Mouse (Mus musculus) testis, postnatal 14 days (tissue): ENCODE results near the gene Nqo2.

Experiments used
- DNase-seq: peaks from one replicate; pipeline ENCODE4 v3.0.0; 2021; ENCODE audit warnings: low spot score

The Nqo2 gene

DNA sequence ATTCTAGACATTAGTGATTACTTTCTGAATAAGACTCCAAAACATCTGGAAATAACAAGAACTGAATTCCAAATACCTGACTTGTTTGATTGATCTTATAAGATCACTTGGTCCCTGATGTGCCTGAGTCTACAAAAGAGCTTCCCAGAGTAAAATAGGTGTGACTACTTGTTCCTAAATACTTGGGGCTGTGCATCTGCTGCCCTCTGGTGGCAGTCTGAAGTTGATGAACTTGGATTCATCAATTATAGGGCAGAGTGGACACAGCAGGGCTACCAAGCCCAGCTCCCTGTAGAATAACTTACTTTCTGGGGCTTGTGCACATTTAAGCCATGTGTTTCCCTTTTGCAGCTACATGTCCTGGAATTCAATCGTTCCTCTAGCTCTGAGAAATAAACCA is 30.7 kb downstream of the Nqo2 start:
- peak; percentile 22 for DNase-seq

DNA sequence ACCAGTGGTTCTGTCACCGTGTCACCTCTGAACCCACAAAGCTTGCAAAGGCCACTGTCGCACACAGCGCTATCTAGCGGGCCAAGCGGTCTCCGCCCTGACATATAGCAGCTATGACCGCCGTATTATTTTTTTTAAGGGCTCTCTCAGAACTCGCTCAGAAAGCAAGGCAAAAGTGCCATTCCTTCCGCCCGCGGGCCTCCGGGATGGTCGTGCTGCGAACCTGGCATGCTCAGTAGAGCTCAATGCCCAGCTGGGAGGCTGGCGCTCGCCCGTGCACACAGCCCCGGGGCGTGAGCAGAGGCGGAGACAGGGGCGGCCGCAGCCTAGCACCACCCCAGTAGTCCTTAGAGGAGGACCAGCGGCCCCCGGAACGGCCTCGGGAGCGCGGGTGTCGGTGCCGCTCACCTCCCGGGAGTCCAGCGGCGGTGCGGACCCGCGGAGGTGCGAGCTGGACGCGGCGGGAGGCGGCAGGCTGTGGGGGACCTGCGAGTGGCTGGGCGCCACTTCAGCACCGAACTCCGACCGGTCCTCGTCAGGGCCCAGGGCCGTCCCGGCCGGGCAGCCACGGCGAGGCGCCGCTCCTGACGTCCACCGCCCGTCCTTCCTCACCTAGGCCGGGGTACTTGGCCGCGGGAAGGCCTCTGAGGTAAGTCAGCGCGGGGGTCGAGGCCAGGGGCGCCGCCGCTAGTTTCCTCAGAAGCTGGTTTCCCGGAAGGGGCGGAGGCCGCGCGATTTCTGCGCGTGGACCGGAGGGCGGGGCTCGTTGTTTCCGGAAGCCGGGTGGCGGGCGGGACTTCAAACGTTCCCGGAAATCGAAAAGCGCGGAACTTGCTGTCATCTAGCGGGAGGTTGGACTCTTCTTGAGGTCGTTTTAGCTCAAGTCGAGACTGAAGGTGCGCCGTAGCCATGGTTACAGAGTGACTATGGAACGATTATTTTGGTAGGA is 37.8 kb downstream of the Nqo2 start, which contains the start of the genes Ripk1 and Serpinb6a:
Ripk1 (plus strand) TSS at position 306 of the 949 bp plus-strand sequence.
Serpinb6a (minus strand) TSS at position 737 of the 949 bp plus-strand sequence.
- DNase-seq = peak; percentile 89

DNA sequence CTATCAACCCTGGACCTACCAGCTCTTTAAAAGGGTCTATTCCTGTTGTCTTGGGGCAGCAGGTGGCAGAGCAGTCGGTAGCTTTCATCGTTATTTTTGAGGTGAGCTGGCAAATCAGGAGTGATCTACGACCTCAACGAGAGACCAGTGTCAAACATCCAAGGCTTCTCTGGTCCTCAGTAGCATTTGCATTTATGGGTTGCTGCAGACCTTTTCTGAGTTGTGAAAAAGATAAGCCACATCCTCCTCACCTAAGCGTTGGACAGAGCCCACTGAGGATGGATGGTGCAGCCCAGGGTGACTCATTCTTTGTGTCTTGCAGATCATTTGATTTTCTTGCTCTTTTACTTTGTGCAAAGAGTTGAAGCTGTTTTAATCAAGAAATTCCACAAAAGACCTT is 38.6 kb downstream of the Nqo2 start:
- no peak for DNase-seq

DNA sequence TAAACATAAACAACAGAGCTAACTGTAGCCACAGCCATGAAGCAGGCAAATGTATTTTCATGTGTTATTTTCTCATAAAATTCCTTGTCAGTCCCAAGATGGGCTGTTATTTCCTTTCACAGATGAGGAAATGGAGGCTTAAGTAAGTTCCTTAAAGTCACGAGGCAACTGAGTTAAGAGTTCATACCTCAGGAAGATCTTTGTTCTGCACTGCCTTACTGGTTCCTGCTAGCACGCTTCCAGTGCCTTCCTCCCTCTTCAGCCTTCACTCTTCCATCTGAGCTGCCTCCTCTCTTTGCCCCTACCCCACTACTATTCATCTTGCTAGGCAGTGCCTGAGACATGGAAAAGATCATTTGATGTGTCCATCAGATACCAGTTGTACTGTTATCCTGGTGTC is 42.7 kb downstream of the Nqo2 start:
- no peak for DNase-seq

DNA sequence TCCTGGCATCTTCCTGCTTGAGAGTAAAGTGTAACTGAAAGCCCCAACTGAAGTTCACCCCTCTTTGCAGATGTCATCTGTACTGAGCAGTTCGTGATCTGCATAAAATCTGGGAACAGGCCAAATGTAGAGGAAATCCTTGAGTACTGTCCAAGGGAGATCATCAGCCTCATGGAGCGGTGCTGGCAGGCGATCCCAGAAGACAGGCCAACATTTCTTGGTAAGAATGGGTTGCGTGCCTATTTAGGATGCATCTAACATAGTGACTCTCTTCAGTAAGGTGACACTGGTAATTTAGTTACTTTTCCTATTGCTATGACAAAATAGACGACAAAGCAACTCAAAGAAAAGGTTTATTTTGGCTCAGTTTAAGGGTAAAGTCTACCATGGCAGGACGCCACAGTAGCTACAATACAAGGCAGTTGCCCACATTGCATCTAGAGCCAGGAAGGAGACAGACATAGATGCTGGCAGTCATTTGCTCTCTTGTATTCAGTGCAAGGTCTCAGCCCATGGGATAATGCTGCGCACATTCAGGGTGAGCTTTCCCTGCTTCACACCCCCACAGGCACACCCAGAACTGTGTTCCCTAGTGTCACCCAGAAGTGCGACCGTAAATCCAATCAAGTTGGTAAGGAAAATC is 52.6 kb downstream of the Nqo2 start:
- DNase-seq = no peak

DNA sequence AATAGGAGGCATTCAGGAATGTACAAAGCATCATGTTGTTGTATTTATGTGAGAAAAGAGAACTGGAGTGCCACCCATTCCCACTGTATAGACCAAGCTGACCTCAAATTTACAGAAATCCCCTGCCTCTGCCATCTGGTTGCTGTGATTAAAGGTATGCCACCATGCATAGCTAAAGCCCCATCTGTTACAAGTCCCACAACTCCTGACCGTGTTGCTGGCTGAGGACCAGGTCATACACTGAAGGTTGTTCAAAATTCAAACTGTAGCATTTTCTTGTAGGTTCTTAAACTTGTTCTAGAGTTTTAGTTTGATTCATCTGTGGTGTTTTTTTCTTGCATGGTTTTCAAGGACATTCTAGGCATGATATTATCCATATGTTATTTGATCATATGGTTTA is 54.0 kb downstream of the Nqo2 start:
- DNase-seq = no peak

DNA sequence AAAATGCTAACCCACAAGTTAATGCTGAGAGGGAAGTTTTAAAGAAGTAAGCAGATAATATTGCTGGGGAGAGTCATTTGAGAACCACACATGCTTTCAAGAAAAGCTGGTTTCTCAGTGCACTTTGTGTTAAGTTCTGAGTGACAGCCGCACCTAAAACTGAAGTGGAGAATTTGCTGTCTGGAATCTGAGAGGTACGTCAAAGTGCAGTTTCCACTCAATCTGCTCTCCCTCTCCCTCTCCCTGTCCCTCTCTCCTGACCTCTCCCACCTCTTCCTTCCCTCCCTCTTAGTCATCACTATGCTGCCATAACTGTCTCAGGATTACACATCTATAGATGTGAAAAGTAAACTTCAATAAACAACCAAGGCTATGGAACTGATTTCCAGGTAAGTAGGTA is 57.5 kb downstream of the Nqo2 start:
- no peak for DNase-seq

DNA sequence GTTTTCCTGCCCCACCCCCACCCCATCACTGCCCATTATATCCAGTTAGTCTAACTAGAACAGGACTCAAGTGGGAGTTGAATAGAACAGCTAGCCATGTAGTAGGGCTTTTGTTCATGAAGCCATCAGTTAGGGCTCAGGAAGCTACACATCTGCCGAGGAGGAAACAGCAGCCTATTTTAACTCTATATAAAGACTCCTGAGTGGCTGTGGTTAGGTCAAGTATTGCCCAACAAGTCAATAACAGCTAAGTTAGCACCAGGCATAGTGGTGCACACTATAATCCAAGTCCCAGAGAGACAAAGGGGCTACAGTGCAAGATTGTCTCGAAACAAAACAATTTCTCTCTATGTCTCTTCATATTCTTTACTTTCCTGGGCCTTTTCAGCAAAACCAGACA is 67.6 kb downstream of the Nqo2 start:
- no peak for DNase-seq

DNA sequence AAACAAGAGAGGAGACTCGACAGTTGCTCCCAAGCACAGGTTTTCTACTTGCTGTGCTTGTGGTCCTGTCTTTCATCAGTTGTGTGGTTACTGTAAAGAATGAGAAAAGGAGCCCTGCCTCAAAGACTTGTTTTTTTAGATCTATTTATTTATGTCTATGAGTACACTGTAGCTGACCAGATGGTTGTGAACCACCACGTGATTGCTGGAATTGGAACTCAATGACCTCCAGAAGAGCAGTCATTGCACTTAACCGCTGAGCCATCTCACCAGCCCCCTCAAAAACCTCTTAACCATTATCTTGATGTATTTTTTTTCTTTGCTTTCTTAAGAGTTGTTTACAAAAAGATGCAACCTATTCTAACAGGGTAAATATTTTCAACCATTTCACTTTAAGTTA is 70.9 kb downstream of the Nqo2 start:
- no peak for DNase-seq

DNA sequence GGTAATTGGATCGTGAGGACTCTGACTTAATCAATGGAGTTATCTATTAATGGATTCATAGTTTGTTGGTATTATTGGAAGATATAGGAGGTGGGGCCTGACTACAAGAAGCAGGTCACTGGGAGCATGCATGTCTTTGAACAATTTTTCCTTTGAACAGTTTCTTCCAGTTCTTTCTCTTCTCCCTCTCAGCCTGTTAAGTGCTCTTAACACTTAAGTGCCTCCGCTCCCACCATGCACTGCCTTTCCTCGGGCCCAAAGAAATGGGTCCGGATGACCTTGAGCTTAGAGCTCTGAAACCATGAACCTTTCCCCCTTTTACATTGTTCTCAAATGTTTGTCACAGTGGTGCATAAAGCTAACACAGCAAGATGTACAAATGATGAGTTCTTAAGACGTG is 72.2 kb downstream of the Nqo2 start:
- no peak for DNase-seq

DNA sequence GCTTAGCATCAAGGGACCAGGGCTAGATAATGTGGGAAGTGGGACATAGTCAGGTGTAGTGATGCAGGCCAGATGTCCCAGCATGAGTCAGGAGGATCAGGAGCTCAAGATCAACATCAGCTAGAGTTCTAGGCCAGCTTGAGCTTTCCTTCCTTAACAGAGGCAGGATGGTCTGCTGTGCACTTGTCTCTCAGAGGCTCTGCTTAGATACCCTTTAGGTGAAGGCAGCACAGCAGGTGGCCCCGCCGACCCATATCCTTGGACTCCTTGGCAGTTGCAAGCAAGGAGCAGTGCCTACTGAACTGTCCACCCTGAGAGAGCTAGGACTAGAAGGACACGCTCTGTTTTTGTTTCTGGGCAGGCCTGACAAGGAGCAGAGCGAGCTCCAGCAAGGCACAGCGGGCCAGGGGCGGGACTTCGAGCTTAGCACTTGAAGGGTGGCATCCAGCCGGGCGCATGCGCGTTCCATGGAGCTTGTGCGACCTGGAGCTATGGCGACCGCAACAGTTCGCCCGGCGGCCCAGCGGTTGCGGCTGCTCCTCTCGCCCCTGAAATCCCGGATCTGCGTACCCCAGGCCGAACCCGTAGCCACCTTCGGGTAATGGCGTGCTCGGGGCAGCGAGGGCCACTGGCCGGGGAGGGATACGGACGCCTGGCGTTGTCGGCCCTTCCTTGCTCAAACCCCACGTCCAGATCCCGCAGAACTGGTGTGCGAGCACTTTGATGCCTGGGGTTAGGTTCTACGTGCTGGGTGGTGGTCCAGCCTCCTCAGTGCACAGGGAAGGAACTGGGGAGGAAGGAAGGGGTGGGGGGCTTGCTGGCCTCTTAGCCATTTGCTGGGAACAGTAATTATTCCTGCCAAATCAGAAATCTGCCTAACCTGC is 72.9 kb downstream of the Nqo2 start, which contains the start of gene Bphl:
Bphl (plus strand) TSS at position 426 of the 884 bp plus-strand sequence.
- DNase-seq = peak; percentile 88

DNA sequence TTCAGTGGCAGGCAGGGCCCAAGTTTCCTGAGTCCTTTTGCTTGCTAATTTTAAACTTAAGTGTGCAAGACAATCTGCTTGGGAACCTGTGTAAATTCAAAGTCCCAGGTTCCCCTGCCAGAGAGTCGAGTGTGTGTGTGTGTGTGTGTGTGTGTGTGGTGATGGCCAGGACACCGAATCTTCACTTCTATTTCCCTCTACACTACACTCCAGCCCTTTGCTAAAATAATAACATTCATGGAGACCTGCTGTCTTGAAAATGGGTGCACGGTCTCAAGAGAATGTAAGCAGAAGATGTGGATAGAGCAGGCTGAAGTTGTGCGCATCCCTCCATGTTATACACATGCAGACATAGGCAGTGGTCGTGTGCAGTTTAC is 73.6 kb downstream of the Nqo2 start:
- no peak for DNase-seq
